Mouse (Mus musculus) gastrocnemius, postnatal 10 days (tissue): ENCODE results near the gene Cep85l. TPM values are rescaled to one million over a fixed set of nuclear protein-coding genes. Genes with fewer than 3 reads are reported as not detected.

Experiments used
- DNase-seq: peaks from one replicate; pipeline ENCODE4 v3.0.0; 2021; ENCODE audit warnings: mixed read lengths
- long read RNA-seq, 2 experiments: library from polyadenylated mRNA; stranded (forward); transcript quantifications; one replicate each; pipeline ENCODE4 v2.0.0; 2021
- total RNA-seq, 2 experiments: library from RNA; stranded (reverse); gene quantifications; 2 replicates each; pipeline ENCODE4 v1.2.3; 2021

Gene Cep85l
- total RNA-seq: 10 to 100 TPM; 31.6 to 32.5 TPM
- long read RNA-seq, experiment 1, full-length matches to known transcripts: 5 of 12 reads
- long read RNA-seq, experiment 1, partial matches to known transcripts: 3 of 12 reads
- long read RNA-seq, experiment 1, other reads (novel, unspliced or antisense): 4 of 12 reads
- long read RNA-seq, experiment 2, full-length matches to known transcripts: 4 of 8 reads
- long read RNA-seq, experiment 2, partial matches to known transcripts: 3 of 8 reads
- long read RNA-seq, experiment 2, other reads (novel, unspliced or antisense): 1 of 8 reads

DNA sequence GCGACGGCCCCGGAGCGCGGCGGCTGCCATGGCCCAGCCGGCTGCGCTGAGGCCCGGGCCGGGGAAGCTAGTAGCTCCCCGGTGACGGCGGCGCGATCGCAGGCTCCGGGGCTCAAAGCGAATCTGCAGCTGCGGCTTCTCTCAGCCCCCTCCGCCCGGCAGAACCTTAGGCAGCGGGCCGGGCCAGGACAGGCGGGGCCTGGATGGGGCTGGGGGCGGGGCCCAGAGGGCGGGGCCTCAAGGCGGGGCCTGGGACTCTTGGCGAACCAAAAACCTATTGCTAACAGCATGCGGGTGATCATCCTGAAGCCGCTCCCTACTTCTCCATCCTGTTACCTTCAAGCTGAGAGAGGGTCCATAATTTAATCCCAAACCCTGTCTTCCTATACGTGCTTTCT is at the start of gene Cep85l:
TSS of gene Cep85l (minus strand) at position 239 of the 398 bp plus-strand sequence.
- DNase-seq: peak; percentile 92

DNA sequence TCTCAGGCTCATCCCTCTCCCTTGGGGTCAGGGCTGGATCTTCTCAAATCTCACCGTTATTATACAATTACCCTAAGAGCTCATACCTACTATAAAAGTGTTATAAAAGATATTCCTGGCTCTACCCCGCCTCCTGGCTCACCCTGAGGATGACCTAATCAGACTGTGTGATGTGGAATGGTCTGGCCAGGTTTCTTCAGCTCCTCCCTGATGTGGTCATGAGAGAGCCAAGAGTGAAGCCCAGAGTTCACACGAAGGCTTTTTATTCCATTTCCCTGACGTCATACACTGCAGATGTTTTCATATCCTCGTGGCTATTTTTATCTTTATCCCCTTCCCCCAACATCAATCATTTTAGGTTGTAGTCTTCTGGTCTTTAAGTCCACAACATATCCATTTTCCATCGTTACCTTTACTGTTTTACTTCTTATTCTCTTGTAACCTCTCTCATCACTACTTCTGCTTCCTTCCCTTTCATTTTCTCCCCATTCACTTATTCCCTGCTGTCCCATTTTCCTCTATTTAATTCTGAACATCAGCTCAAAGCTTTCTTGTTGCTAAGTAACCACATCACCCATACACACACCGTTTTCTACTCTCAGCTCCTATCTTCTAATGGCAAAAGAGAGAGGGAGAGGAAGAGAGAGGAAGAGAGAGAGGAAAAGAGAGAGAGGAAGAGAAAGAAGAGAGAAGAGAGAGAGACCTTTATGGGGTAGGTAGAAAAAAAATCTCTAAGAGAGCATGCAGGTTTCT is 49.1 kb upstream of the Cep85l start:
- no peak for DNase-seq

DNA sequence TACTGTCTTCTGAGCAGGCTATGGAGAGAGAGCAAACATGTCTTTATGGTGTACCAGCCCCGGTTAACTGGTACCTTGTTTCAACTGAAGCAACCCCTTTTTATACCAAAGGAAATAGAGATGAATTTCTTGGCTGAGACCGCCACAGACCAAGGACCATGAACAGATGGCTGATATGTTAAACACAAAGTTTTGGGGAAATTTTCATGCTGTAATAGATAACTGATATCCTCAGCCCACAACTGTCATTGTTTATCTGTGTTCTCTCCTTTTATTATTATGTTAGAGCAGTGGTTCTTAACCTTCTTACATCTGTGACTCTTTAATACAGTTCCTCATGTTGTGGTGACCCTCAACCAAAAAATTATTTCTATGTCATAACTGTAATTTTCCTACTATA is 46.8 kb upstream of the Cep85l start:
- no peak for DNase-seq

DNA sequence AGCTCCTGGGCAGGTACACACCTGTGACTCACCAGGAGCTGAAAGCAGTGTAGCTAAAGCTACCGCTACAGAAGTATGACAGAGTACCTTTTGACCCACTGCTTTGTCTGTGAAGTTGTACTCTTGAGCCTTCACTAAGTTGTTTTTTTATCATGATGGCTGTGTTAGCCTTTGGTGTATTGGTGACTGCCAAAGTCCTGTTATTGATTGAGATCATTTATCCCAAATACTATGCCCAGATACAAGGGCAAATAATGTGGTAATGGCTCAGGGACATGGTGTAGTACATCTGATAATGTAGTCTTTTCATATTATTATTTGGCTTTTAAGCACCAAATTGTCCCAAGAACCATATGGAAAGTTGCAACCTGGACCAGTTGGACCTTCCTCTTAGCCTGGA is 43.3 kb upstream of the Cep85l start:
- DNase-seq: no peak

DNA sequence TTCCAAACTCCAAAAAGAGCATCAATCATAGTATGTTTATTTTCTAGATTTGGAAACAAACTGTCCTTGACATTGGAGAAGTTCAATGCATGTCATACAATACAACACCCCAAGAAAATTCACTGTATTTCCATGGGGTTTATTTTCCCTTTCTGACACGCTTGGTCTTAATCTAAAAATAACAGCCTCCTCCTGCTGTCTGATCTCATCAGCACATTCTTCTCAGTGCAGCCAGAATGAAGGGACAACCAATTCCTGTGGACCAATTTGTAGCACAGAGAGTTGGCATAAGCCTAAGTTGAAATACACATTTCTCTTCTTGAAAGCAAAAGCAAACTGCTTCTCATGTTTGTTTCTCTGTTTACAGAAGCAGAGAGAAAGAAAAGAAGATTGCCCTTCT is 42.5 kb upstream of the Cep85l start:
- DNase-seq: no peak

DNA sequence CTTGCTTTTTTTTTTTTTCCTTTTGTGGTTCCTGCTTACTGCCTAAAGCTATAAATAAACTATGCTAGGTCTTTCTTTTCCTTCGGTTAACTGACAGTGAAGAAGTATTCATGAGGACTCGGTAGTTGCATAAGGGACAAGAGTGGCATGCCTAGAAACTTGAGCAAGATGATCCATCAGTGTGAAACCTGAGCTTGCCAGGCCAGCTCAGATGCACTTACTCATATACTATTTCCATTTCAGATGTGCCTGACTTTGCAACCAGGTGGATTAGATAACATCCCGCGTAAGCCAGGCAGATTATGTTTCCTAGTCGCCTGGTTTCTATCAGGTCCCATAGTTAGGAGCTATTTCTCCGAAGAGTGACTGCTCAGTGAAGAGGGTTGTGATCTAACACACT is 41.9 kb upstream of the Cep85l start:
- DNase-seq: no peak

DNA sequence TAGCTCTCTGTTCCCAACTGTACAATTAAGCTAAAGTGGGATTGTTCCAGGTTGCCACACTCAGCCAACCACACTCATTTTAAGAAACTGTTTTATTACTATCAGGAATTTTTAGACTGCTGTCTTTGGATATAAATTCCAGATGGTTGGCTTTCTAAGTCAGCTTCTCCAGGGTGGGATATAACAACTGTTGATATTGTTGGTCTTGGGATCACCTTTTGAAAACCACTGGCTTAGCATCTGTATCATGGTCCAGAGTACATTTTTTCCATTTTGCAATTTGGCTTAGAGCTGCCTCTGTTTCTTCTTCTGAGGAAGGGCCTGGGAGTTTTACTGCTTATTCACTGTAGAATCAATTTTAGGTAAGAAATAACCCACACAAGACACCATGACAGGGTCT is 40.3 kb upstream of the Cep85l start:
- no peak for DNase-seq

DNA sequence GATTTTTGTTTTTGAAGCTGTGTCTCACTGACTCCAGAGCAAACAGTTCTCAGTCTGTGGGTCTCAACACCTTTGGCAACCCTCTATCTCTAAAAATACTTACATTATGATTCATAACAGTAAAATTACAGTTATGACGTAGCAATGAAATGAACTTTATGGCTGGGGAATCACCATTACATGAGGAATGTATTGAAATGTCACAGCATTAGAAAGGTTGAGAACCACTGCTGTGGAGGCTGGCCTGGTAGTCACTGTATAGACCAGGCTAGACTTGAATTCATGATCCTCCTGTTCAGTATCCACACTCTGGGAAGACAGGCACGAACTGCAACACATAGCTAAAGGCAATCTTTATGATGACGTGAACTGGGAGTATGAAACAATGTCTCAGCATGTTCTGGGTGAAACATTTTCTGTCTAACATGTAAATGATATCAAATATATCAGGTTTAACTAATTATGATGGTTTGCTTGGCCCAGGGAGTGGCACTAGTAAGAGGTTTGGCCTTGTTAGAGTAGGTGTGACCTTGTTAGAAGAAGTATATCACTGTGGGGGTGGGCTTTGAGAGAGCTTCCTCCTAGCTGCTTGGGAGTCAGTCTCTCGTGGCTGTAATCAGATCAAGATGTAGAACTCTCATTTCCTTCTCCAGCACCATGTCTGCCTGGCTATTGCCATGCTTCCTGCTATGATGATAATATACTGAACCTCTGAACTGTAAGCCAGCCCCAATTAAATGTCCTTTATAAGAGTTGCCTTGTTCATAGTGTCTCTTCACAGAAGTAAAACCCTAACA is 39.6 kb upstream of the Cep85l start:
- DNase-seq: no peak

DNA sequence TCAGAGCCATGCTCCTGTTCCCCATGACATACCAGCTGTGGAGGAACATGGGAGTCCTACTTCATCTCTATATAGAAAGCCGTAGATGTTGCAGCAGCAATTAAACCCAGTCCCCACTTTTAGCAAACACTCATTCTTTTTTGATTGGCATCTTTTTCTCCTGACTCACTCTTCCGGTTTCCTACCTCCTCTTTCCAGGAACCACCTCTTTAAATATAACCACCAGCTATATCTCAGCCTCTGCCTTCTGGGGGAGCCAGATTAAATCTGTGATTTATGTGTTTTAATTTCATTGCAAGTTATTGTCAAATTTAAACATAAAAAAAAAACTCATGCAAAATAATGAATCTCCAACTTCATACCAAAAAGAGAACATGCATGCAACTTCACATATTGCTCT is 37.3 kb upstream of the Cep85l start:
- no peak for DNase-seq

DNA sequence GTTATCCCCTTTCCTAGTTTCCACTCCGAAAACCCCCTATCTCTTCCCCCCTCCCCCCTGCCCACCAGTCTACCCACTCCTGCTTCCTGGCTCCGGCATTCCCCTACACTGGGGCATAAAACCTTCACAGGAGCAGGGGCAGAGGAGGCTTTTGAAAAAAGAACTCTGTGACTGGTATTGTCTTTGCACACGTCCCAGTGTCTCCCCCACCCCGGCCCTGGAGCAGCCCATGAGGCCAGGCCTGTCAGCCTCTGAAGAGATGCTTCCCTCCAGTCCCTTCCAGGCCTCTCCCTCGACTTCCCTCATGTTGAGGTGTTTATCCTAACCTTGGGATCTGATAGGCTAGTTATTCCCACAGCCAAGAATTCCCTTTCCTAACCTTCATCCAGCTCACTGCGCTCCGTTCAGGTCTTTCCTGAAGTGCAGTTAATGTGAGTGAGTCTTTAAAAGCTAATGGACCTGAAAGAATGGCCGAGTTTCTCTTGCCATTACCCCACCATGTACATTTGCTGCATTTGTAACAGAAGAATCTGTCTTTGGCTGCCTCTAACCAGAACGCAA is 36.5 kb upstream of the Cep85l start:
- no peak for DNase-seq

DNA sequence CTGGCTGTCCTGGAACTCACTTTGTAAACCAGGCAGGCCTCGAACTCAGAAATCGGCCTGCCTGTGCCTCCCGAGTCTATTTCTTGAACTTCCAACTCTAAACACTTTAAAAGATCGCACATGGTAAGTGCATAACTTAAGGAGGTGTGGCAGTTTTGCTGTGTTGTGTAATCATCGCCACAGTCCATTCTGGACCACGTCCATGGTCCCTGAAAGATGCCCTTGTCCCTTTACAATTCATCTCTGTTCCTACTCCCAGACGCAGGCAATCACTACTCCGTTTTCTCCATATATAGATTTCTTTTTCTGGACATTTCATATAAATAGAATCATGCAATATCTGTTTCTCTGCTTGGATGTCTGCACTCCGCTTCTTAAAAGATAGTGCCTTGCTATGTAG is 35.5 kb upstream of the Cep85l start:
- DNase-seq: no peak

DNA sequence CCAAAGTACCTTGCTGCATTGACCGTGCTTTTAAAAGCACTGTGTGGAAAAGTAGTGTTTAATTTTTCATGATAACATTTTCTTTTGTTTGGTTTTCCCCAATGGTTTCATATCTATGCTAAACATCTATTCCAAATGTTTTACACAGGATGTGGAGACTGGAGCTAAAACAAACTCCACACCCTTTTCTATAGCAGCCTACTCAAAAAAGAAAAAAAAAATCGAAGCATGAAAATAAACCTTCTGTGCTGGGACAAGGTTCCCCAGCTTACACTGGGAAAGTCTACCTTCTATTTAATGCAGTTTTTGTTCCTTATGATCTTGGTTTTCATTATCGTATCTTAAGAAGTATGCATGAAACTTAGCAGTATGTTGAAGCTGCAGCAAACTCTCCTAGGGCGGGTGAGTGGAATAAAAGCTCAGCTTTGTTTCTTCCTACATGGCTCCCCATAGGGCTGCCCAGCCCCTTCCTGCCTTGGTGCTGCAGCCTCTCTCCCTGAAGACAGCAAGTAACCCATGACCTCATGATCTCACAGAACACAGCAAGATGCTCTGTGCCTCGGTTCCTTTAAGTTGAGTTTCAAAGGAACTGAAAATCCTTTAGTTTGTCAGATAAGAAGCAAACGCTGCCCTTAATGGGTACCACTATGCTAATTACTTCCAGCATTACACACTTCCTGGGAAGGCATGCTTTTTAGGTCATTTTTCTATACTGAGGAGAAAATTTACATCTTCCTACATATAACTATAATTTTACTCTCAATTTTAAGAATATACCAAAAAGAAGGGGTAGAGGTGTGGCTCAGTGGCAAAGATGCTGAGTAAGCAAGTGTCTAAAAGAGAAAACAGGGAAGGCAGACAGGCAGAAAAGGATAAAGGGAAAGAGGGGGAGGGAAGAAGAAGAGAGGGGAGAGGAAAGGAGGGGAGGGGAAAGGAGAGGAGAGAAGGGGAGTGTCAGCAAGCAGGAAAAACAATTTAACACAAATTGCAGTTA is 34.6 kb upstream of the Cep85l start:
- DNase-seq: no peak

DNA sequence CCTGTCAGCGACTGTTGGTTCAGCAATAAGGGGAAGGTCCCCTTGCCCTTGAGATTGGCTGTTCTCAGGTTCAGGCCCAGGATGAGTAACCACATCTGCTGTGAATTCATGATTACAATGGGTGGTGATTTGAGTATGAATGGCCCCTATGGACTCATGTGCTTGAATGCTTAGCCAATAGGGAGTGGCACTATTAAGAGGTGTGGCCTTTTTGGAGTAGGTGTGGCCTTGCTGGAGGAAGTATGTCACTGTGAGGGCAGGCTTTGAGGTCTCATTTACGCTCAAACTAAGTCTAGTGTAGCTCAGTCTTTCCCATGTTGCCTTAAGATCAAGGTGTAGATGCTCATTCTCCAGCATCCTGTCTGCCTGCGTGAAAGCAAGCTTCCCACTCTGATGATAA is 33.2 kb upstream of the Cep85l start:
- no peak for DNase-seq

DNA sequence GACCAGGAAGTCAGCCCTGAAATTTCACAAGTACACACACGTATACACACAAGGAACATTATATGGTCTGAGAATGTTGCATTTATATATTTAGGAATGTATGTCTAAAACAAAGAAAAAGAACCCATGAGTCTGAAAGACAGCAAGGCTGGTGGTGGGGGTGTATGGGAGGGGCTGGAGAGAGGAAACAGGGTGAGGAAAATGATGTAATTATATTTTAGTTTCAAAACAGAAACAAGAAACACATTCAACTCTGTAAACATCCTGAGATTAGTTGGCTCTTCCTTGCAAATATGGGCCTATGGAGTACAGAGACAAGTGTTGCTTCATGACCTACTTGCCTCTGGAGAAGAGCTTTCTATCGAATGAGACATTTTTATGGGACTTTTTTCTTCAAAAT is 32.4 kb upstream of the Cep85l start:
- no peak for DNase-seq

DNA sequence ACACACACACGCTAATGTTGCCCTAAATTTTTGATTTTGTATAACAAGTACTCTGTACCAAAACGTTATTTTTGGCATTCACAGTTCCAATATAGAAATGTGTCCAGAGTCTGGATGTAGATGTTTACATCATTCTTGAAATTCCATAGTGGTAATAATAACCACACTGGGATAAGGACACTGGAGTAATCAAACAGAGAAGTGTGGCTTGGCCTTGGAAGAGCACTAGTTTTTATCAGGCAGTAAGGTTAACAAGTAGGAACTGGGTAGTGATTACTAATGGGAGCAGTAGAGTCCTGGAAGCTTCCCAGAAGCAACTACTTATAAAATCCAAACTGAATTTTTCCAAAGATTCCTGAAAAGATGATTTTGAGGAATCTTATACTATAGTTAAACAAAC is 31.1 kb upstream of the Cep85l start:
- DNase-seq: no peak

DNA sequence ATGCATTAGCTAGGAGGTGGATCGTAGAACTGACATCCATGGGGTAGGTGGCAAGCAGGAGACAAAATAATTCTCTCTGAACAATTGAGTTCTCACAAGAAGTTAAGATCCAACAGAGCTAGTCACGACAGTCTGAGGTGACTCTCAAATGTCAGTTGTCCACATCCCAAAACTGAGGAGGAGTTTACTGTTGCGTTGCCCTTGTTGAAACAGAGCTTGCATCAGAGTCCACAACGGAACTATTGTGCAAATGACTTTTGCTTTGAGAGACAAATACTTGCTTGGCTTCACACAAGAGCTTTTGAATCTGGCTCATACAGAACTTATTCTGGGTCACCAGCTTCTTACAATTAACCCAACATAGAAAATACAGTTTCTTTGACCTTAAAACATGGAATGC is 27.7 kb upstream of the Cep85l start:
- DNase-seq: no peak

DNA sequence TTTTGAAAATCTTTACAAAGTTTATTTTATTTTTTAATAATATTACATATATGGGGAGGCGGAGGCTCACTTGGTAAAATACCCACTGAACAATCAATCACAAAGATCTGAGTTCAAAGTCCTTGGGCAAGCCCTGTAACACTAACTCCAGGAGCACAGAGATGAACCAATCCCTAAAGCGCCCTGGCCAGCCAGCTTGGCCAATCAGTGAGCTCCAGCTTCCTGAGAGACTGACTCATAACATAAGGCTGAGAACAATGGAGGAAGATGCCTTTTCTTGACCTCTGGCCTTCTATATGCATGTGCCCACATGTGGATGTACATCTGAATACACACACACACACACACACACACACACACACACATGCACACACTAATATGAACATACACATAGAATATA is 27.1 kb upstream of the Cep85l start:
- no peak for DNase-seq

DNA sequence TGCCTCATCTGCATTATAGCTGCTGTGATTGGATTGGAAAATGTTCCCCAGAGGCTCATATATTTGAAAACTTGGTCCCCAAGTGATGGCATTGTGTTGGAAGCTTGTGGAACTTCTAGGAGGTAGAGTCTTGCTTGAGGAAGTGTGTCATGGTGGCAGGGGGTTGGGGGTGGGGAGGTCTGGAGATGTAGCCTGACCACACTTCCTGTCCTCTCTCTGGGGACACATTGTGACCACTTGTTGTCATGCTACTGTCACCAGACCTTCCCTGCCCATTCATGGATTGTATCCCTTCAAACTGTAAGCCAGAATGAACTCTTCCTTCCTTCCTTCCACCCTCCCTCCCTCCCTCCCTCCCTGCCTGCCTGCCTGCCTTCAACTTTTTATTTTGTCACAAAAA is 22.5 kb upstream of the Cep85l start:
- DNase-seq: no peak

DNA sequence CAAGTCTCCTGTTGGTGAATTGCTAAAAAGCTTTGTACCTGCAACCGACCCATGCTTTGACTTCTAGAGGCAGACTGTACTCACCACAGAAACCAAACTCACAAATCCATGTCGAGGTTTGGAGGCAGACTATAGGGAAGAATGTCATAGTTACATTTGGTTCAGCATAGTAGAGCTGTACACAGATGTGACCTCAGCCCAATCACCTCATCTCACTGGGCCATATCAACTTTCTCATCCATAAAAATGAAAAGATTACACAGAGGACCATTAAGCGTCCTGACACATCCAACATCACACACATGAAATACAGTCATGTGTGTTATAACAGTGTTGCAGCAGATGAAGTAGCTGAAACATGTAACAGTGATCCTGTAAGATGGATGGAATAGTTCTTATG is 19.3 kb upstream of the Cep85l start:
- DNase-seq: no peak

DNA sequence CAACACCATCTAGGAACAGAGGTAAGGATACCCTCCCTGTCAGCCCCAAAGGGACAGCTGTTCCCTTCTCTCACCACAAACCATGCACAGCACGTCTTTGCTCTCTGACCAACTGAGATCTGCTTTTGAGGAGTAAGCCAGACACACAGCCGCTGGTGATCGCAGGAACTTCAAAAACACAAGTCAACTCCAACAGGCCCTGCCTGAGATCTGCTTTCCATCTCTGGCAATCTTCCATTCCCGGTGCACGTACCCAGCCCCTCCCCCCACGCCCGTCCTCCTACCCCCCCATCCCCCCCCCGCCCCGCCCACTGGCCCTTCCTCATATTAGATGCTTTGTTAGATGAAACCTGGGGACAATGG is 18.8 kb upstream of the Cep85l start:
- peak; percentile 56 for DNase-seq

DNA sequence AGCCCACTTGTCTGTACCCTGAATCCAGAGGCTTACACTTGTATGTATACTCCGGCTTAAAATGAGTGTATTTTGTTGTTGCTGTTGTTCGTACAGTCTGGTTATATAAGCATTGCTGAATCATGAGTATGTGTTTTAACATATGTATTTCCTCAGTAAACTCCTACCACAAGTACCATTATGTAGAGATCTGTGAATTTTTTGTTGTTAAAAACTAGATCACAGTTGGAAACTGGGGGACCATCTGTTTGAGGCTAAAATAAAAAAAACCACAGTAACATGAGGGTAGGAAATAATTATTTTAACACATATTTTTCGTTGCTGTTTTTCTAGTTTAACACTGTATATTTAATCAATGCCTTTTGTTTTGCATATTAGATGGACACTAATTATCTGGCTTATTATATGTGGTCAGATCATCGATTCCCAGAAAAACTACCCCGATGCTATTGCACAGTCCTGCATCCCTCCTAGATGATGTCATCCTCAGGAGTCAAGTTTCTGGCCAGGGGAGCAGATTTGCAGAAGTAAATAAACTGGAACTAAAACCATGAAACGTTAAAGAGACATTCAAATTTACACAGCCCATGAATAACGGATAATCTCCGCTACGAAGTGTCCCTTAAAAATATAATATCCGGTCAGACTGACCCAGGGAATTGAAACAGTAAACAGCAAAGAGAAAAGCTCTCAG is 18.2 kb upstream of the Cep85l start:
- no peak for DNase-seq
